Mouse (Mus musculus): ENCODE measurements around the gene Fam227b. TPM values are rescaled to one million over a fixed set of nuclear protein-coding genes. Genes with fewer than 3 reads are reported as not detected.

Fam227b gene
- polyA plus RNA-seq, 1 experiment from 2014 or later, result not detected

DNA sequence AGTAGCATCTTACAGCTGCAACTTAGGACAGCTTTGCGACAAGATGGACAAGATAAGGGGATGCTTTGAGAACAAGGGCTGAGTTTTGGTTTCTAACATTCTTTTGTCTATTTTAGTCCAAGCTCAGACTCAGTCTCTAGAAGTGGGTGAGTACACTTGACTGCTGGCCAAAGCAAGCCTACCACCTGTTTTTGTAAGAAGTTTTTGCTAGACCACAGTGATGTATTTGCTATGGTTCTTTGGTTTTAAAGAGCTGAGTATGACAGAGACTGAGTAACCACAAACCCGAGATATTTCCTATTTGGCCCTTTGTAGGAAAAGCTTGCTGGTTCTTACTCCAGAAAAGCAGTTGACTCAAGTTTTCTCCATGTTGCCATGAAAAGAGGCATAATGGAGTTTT lies 203.6 kb downstream of the Fam227b start:
- ATAC-seq, result no peak
- WGBS (ENCODE audit: insufficient replicate concordance), result 63% methylated on average over 2 of the region's 2 CpGs

DNA sequence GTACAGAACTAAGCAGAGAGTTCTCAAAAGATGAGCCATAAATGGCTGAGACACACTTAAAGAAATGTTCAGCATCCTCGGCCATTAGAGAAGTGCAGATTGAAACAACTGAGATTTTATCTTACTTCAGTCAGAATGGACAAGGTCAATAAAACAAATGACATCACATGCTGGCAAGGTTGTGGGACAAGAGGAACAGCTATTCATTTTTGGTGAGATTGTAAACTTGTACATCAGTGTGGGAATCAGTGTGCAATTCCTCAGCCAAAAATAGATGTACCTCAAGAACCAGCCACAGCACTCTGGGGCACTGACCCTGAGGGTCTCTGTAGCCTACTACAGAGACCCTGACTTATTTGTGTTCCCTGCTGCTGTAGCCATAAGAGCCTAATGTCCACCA lies 208.5 kb downstream of the Fam227b start:
- no peak for ATAC-seq
- Histone ChIP-seq H3K4me1 (no peaks in the 10 kb centered on the region), H3K9me3 (replicated peaks) (no peaks in the 10 kb centered on the region), H3K9ac (no peak overlapping the region), H3K4me3 (no peak overlapping the region), H3K27me3 (replicated peaks) (no peaks in the 10 kb centered on the region), H3K27ac (no peak overlapping the region), H3K36me3 (peaks cover 1% of the 10 kb centered on the region; the same call in 1 of the 2 replicates), H3K4me2 (no peak overlapping the region)
- 67% methylated on average over 1 of the region's 1 CpGs for WGBS (ENCODE audit: insufficient replicate concordance)

More for the DNA sequence above, 203.6 kb downstream of the Fam227b start:
- Histone ChIP-seq H3K36me3 (peaks cover 9% of the 10 kb centered on the region), H3K27ac (no peak overlapping the region), H3K9ac (no peak overlapping the region), H3K4me1 (no peaks in the 10 kb centered on the region), H3K27me3 (replicated peaks) (no peaks in the 10 kb centered on the region), H3K4me2 (no peak overlapping the region), H3K4me3 (no peak overlapping the region), H3K9me3 (replicated peaks) (no peaks in the 10 kb centered on the region)

DNA sequence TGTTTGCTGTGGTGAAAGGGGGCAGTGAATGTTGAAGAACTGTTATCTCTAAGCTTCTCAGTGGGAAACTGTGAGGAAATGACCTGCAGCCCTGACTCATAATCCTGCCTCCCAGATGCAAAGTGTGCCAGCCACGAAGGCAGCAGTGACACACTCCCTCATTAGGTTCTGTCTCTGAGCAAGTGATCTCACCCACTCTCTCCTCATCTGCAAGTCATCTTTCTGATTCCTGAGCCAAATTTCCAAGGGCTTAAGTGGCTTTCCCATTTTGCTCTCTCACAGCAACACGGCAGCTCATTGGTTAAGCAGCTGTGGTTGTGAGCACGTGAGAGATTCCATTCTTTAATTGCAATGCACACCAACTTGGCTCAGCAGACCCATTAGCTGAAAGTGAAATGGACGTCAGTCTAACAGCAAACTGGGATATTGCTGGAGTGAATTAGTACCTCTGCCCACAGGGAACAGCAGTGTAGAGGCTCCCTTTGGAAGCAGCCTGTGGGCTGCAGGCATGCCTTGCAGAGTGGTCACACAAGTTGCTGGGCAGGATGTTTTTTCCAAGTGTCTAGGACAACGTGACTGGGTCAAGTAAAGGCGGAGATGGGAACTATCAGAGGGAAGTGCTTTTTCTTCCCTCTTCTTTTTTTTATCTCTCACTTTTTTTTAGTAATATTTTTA lies 210.6 kb downstream of the Fam227b start:
- H3K4me1 ChIP-seq, result no peaks in the 10 kb centered on the region
- 68% methylated on average over 6 of the region's 6 CpGs for WGBS (ENCODE audit: insufficient replicate concordance)
- H3K36me3 ChIP-seq, result no peaks in the 10 kb centered on the region
- no peak overlapping the region for H3K9ac ChIP-seq
- no peak overlapping the region for H3K4me3 ChIP-seq
- no peak for ATAC-seq
- H3K4me2 ChIP-seq, result no peak overlapping the region
- H3K27ac ChIP-seq, result no peak overlapping the region
- H3K9me3 ChIP-seq (replicated peaks), result no peaks in the 10 kb centered on the region
- H3K27me3 ChIP-seq (replicated peaks), result no peaks in the 10 kb centered on the region

DNA sequence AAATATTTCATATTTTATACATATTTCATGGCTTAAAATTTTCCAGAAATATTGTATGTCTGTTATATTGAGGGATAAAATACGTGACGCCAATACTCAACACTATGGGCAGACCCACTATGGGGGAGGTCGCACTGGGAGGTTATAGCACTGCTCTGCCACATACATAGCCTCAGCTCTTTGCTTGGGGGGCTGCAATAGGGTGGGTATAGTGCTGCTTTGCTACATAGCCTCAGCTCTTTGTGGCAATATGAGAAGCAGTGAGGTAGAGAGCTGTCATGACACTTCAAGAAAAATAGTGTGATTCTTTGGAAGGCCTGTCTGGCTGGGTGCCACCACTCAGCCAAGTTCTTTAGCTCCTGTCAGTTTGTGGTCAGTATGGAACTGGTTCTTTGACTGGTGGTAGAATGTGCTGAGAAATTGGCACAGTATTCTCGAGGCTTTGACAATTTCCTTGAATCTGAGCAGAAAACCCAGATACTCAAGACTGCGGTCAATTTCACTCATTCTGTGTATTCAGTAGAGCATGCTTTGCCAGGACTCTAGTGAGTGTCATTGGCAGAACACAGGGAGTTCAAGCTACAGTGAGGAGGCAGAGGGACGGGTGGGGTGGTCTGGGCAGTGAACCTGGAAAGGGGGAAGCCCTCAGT lies 212.7 kb downstream of the Fam227b start:
- Histone ChIP-seq H3K9me3 (replicated peaks) (no peaks in the 10 kb centered on the region), H3K4me1 (no peaks in the 10 kb centered on the region), H3K4me2 (no peak overlapping the region), H3K27me3 (replicated peaks) (no peaks in the 10 kb centered on the region), H3K4me3 (no peak overlapping the region), H3K36me3 (no peaks in the 10 kb centered on the region), H3K27ac (no peak overlapping the region), H3K9ac (no peak overlapping the region)
- 72% methylated on average over 6 of the region's 6 CpGs for WGBS (ENCODE audit: insufficient replicate concordance)
- ATAC-seq, result no peak

DNA sequence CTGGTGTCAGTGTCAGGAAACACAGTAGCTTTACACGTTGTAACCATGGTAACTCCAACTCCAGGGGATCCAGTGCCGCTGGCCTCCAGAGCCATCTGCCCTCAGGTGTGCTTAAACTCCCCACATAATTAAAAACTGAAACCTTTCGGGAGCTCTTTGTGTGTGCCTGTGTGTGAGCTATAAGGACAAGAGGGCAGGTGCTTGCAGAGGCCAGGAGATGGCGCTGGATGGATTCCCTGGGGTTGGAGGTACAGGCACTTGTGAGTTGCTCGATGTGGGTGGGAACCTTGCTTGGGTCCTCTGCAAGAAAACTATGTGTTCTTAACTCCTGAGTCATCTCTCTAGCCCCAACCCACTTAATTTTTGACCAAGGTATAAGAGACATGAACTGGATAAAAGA lies 215.4 kb downstream of the Fam227b start:
- no peaks in the 10 kb centered on the region for H3K4me1 ChIP-seq
- no peak overlapping the region for H3K27ac ChIP-seq
- no peaks in the 10 kb centered on the region for H3K27me3 ChIP-seq (replicated peaks)
- peaks cover 9% of the 10 kb centered on the region for H3K36me3 ChIP-seq
- ATAC-seq, result no peak
- no peak overlapping the region for H3K4me3 ChIP-seq
- H3K4me2 ChIP-seq, result no peak overlapping the region
- 58% methylated on average over 5 of the region's 5 CpGs for WGBS (ENCODE audit: insufficient replicate concordance)
- H3K9ac ChIP-seq, result no peak overlapping the region
- no peaks in the 10 kb centered on the region for H3K9me3 ChIP-seq (replicated peaks)

DNA sequence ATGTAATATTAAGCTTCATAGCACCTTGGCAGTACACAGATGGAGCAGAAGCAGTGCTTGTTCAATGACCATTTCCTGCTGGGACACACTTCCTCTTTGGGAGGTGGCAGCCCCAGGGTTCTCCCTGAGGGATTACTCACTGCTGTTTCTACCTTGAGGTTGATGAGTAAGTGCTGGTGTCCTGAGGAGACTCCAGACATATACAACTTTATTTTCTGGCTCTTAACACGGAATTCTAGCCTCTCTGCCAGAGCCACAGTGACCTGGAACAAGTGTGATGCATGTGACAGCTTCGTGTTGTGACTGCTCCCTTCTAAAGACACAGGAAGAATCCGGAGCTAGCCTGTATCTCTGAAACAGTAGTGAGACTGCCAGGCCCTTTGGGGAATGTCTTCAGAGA lies 217.8 kb downstream of the Fam227b start:
- H3K9ac ChIP-seq, result no peak overlapping the region
- no peaks in the 10 kb centered on the region for H3K4me1 ChIP-seq
- H3K4me3 ChIP-seq, result no peak overlapping the region
- H3K27me3 ChIP-seq (replicated peaks), result no peaks in the 10 kb centered on the region
- H3K36me3 ChIP-seq, result peaks cover 13% of the 10 kb centered on the region
- no peak for ATAC-seq
- H3K9me3 ChIP-seq (replicated peaks), result no peaks in the 10 kb centered on the region
- H3K27ac ChIP-seq, result no peak overlapping the region
- H3K4me2 ChIP-seq, result no peak overlapping the region
- WGBS (ENCODE audit: insufficient replicate concordance), result 56% methylated on average over 3 of the region's 3 CpGs

Other genes with a start within 250 kb of the Fam227b start
- gene Fgf7, start 117.3 kb downstream of the Fam227b start, polyA plus RNA-seq (2016; fragmentation: Nextera tagmentation; extraction: Ambion mirVana), result not detected in 2 replicates
- gene Dtwd1, start 137 bp upstream of the Fam227b start, polyA plus RNA-seq (2016; fragmentation: Nextera tagmentation; extraction: Ambion mirVana), result 29.5 and 30.9 TPM in 2 replicates
- gene Gm17555, start 63.1 kb upstream of the Fam227b start, polyA plus RNA-seq (2016; fragmentation: Nextera tagmentation; extraction: Ambion mirVana), result not detected in 2 replicates

Measured in liver, embryonic 12.5 days (tissue).